Mouse (Mus musculus) G1E-ER4 (cell line): ENCODE data around the gene Trpm3. TPM values are rescaled to one million over a fixed set of nuclear protein-coding genes. Genes with fewer than 3 reads are reported as not detected.

Source experiments
- GATA1 ChIP-seq: IDR thresholded peaks from one replicate; pipeline ENCODE4 v1.8.0; 2012; ENCODE audit warnings: low read length, inconsistent platforms
- polyA plus RNA-seq: library from polyadenylated mRNA; stranded (reverse); fragments of >175 nt; gene quantifications from 2 replicates; pipeline ENCODE4 v1.2.3, GENCODE M21; 2012

Trpm3 gene
- not detected in 2 replicates for polyA plus RNA-seq

GRCm38 (mm10) chr19:22138590-22139421, at the start of gene Trpm3:
Trpm3 (plus strand) TSS chr19:22139046.
- TF ChIP-seq GATA1: no peak

DNA sequence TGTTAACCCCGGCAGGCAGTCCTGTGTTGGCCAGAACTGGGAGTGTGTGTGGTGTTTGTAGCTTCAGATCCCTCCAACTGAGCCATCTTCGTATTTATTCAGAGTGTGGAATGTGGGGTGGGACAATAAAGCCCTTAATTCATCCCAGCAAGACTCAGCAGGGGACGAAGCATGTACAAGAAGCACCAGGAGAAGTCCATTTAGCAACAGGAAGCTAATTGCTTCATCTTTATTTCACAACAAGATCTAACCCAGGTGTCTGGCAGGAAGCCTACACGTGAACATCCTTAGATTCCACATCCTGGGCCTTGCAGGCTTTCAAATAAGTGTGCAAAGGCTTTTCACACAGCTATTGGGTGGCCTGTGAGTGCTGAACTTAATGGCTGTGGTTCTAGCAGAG, 38.3 kb upstream of the Trpm3 start:
- TF ChIP-seq GATA1: no peak

DNA sequence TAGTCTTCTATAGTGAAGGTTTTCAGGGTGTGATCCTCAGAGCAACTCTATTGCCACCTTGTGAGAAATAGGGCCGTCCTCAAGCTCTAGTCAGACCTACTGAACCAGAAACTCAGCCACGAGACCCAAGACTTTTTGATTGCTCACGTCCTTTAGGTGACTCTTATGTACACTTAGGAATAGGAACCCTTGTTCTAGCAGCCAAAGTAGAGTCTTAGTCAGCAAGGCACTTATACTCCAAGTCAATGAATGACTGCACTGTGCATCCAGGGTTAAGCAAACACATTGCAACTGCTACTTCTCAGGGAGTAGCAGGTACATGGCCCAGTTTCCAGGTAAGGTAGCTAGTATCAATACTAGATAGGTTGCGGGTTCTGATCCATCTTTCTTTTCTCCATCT, 35.0 kb upstream of the Trpm3 start:
- TF ChIP-seq GATA1: no peak

GRCm38 (mm10) chr19:22104848-22105484, 33.9 kb upstream of the Trpm3 start:
- no peak for TF ChIP-seq GATA1

DNA sequence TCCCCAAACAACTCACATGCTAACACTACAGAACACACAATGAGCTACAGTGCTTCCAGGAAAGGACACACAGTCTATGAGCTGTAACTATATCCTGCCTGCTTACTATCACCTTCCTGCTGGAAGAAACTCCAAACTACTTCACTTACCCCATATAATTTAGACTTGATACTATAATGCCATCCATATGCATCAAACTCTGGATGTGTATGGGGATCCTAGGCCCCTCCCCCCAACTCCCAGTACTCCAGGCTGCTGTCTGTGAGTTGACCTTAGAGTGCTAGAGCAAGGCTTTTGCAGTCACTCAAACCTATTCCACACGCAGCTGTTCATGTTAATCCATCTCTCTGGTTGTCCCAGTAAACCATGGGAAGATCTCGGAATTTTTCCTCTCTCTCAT, 33.2 kb upstream of the Trpm3 start:
- no peak for TF ChIP-seq GATA1

DNA sequence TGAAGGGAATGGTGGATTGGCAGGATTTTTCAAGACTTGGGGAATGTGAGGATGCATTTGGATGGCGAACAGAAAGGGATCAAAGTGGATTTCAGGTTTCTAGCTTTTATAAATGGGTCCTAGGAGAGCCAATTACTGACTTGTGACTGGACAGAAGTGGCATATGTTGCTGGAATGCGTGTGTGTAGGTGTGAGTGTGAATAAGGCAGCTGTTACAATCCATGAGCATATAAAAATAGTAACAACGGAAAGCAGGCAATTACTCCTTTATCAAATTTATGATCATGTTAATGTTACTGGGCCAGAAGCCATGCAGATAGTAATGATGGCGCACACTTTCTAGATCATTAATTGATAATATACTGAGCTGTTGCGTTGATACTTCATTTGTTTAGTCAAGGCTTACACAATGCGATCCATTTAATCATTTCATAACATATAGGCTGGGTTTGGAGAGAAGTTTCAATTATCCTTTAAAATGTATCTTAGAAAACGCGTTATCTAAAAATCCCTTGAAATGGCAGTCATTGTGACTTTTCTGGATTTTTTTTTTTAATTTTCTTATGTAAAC, 29.9 kb upstream of the Trpm3 start:
- TF ChIP-seq GATA1: no peak

- no peak for TF ChIP-seq GATA1
Measured at GRCm38 (mm10) chr19:22120976-22121375, 17.9 kb upstream of the Trpm3 start.

DNA sequence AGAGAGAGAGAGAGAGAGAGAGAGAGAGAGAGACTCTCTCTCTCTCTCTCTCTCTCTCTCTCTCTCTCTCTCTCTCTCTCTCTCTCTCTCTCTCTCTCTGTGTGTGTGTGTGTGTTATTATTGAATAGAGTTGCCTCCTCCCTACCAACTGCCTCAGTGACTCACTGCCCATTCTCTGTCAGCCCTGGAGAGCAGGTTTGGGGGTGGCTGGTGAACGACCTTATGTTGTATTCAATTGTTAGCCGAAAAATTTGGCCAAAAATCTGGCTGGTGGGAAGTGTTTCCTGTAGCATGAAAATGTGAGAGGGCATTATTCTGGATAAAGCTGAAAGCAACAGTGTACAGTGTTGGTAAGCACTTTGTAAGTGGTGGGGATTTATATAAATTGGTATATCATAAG, 17.2 kb upstream of the Trpm3 start:
- no peak for TF ChIP-seq GATA1

DNA sequence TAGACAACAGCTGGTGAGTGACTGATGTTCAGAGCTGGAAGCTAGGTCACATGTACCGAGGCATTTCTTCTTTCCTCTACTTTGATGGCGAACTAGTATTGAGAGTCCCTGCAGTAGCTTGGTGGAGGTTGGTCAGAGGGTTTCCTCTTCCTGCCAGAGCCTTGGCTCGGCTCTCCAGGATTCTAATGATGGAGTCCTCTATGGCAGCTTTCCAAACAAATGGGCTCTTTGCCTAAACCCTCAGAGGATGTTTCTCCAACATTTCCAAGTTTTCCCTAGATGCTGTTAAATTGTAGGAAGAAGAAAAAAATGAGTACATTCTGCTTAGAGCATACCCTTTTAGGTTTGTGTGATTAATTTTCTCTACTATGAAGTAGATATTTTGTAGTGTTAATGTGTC, 6.2 kb upstream of the Trpm3 start:
- TF ChIP-seq GATA1: no peak

DNA sequence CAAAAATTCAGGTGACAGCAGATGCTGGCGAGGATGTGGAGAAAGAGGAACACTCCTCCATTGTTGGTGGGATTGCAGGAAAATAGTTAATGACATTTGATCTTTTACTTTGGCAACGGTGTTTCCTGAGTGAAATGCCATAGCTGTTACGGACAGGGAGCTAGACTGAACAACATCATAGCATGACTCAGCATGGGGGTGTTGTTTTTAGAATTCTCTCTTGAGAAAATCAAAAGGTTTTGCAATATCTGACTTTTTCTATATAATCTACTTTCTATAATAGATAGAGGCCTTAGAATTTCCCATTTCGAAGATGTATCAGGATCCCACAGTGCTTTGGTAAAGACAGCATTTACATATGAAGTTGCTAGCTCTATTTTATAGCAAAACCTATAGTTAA, 39.7 kb downstream of the Trpm3 start:
- TF ChIP-seq GATA1: no peak

- TF ChIP-seq GATA1: no peak
Measured at GRCm38 (mm10) chr19:22179017-22179416, 40.2 kb downstream of the Trpm3 start.

DNA sequence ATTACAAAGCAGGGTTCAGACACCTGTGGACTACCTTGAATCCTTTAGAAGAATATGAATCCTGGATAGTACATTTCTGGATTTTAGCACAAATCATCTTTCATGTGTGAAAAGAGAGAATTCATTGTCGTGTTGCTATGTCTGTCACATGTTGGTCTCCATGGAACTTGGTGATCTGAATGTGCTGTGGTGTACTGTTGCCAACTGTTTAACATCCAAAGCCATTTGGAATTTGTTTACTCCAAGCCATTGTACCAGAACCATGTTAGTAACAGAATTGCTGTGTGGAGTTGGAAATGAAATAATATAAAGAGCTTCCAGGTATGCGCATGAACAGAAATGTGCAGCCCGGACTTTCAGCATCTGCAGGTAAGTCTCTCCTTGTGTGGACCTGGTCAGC, 41.3 kb downstream of the Trpm3 start:
- TF ChIP-seq GATA1: no peak

GRCm38 (mm10) chr19:22189716-22190115, 50.9 kb downstream of the Trpm3 start:
- TF ChIP-seq GATA1: no peak

GRCm38 (mm10) chr19:22222520-22222919, 83.7 kb downstream of the Trpm3 start:
- TF ChIP-seq GATA1: no peak

DNA sequence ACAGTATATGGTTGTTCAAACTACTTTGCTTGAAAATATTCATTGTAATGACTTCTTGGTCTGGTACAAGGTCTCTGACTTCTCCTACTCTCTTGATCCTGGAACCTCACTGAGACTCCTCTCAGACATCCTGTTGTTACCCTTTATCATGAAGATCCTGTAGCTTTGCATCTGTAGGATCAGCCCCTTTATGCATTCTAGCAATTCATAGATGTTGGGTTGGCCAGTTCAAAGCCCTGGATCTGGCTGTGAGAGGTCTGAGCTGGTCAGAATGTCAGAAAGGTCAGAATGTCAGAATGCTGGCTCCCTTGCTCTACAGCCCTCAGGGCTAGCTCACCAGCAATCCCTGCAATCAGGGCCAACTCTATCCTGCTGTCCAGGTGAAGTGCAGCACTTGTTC, 95.3 kb downstream of the Trpm3 start:
- no peak for TF ChIP-seq GATA1

DNA sequence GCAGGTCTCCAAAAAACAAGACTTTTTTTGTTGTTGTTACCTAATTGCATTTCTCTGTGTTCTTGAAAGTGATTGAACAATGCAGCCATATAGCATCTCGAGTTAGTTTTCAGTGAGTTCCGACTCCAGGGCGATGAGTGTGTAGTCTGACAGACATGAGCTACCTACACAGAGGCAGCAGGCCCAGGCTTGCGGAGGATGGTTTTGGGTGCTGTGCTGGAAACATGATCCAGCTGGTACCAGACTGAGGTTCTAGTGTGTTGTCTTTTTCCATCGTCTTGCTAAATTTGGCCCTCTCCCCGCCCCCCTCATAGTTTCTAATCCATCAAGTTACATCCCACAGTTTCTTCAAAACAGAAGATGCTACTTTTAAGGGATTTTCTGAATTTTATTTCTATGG, 110.2 kb downstream of the Trpm3 start:
- no peak for TF ChIP-seq GATA1

DNA sequence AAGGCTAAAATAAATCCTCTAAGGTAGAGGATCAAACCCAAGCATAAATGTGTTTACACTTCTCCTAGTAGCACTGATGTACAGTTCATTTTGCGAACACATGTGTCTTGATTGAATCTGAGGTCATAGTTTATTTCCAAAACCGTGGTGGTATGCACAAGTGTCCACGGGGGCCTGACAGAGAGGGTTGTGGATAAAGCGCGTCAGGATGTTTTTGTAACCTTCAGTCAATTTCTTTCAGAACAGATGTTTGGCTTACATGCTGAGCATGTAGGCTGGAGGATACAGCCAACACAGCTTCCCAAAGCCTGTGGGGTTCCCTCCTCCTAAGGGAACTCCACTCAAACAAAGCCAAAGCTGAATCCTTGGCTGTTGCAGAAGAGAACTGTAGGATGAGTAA, 134.1 kb downstream of the Trpm3 start:
- TF ChIP-seq GATA1: no peak
